ENCODE assay signal across 18 mouse cellular contexts in the genomic region with DNA sequence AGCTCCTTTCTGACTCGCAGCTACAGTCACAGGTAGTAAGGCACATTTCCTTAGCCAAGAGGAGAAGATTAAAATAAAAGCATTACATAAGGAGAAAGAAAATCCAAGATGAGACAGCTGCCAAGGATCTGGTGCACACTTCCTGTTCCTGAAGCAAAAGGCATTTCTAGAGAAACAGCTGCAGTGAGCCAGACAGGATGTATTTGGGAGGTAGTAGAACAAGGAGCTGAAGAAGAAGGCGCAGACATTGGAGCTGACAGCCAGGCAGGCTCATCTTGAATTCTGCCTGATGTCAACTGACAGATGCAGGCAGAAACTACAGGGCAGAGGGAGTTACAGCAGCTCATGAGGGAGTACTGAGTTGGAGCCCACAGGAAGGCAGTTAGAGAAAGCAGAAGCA.
A peak's percentile ranks its signal among the peaks of the same experiment; 100 is the strongest.
DNase-seq lines count a peak whose midpoint lies in the region; ATAC-seq lines count a peak whose summit lies in the region.
"Had no signal": no experiment of that assay in that cellular context is flagged by ENCODE, and none has a peak within 500 bp of the region (broad histone marks: within the 10 kb centered on the region; RNA-seq: fewer than 3 reads in every experiment).

No protein-coding gene starts in this region.

- H3K27ac ChIP-seq in hindbrain, embryonic 11.5 days (ENCODE audit: low read depth, low read length) = no peak overlapping the region
- H3K27ac ChIP-seq: gastrocnemius, adult 2 months; hindbrain, embryonic 13.5 days; liver, embryonic 15.5 days; macrophage had no signal

- H3K9me3 ChIP-seq in hindbrain, embryonic 11.5 days (ENCODE audit: control insufficient read depth, low read length) = no peaks in the 10 kb centered on the region
- H3K9me3 ChIP-seq: hindbrain, embryonic 13.5 days; liver, embryonic 15.5 days had no signal

- intact Hi-C loops in heart, postnatal 36 days (cut with DNase I) = no loop called here
- intact Hi-C loops in left cerebral cortex, postnatal 36 days (cut with DNase I) = no loop called here

- H3K4me2 ChIP-seq in hindbrain, embryonic 11.5 days (replicated peaks; ENCODE audit: low read depth, low read length) = no peak overlapping the region
- H3K4me2 ChIP-seq: hindbrain, embryonic 13.5 days; liver, embryonic 15.5 days had no signal

- DNase-seq in heart, adult 11 months = peak; percentile 74
- DNase-seq in heart, postnatal 36 days = no peak
- DNase-seq in right cerebral cortex, adult 18-20 months = peak; percentile 67
- no peak for DNase-seq in right cerebral cortex, postnatal 4 days
- peak; percentile 34 to 45 for DNase-seq in left cerebral cortex, postnatal 36 days (ENCODE audit: low spot score in 2 of 2)
- no peak for DNase-seq in hindbrain, embryonic 11.5 days (ENCODE audit: low spot score)
- DNase-seq in urinary bladder, postnatal 10 days (ENCODE audit: low spot score) = no peak
- no peak for DNase-seq in gastrocnemius, postnatal 25 days
- DNase-seq: adrenal gland, adult 2 months; B cell, adult 2 months; cerebellum, adult 8-10 months; gastrocnemius, adult 2 months; kidney, postnatal 14 days; midbrain, embryonic 14.5 days had no signal

- 80% methylated on average over 2 of the region's 2 CpGs for WGBS in hindbrain, embryonic 11.5 days

- H3K4me3 ChIP-seq in hindbrain, embryonic 11.5 days (ENCODE audit: low read depth, low read length) = no peak overlapping the region
- H3K4me3 ChIP-seq: gastrocnemius, adult 2 months; hindbrain, embryonic 13.5 days; liver, embryonic 15.5 days had no signal

- no peaks in the 10 kb centered on the region for H3K27me3 ChIP-seq in hindbrain, embryonic 11.5 days (ENCODE audit: control insufficient read depth, insufficient read depth, low read length)
- H3K27me3 ChIP-seq: hindbrain, embryonic 13.5 days; liver, embryonic 15.5 days had no signal

- H3K9ac ChIP-seq in hindbrain, embryonic 11.5 days (ENCODE audit: low read depth, low read length) = no peak overlapping the region
- H3K9ac ChIP-seq: hindbrain, embryonic 13.5 days; liver, embryonic 15.5 days had no signal

- H3K36me3 ChIP-seq in hindbrain, embryonic 11.5 days (ENCODE audit: control insufficient read depth, insufficient read depth, low read length) = no peaks in the 10 kb centered on the region
- H3K36me3 ChIP-seq: hindbrain, embryonic 13.5 days; liver, embryonic 15.5 days had no signal

- no peaks in the 10 kb centered on the region for H3K4me1 ChIP-seq in hindbrain, embryonic 11.5 days (replicated peaks; ENCODE audit: control insufficient read depth, insufficient read depth, low read length)
- H3K4me1 ChIP-seq: hindbrain, embryonic 13.5 days; liver, embryonic 15.5 days had no signal

- no peak for ATAC-seq in hindbrain, embryonic 11.5 days (ENCODE audit: low FRiP score)
- ATAC-seq: intestine, embryonic 16.5 days had no signal

Comparison
In these comparisons a context has a peak if more than half of its experiments do, and no peak if none do; other contexts are left out.
1. DNase-seq: peak in heart, adult 11 months (single experiment), right cerebral cortex, adult 18-20 months (single experiment) and left cerebral cortex, postnatal 36 days (2 of 2); none in heart, postnatal 36 days (0 of 2), right cerebral cortex, postnatal 4 days (single experiment), hindbrain, embryonic 11.5 days (single experiment), urinary bladder, postnatal 10 days (single experiment) and gastrocnemius, postnatal 25 days (single experiment).